Mouse (Mus musculus) kidney, embryonic 15.5 days (tissue): ENCODE measurements around the gene Spag6. TPM values are rescaled to one million over a fixed set of nuclear protein-coding genes. Genes with fewer than 3 reads are reported as not detected.

ENCODE experiments used
- ATAC-seq: fragments of 200-750 bp; cut with Nextera tagmentation; replicated peaks from 2 replicates; pipeline ENCODE4 v1.8.0; 2017; ENCODE audit warnings: moderate TSS enrichment; ENCODE audit not compliant: low FRiP score
- H3K27ac ChIP-seq: fragments of 300-500 bp; sonication (generic); 2 replicates; pipeline ENCODE4 v1.5.1; 2015; ENCODE audit warnings: mild to moderate bottlenecking, inconsistent platforms
- H3K27me3 ChIP-seq: fragments of 300-500 bp; sonication (generic); 2 replicates; pipeline ENCODE4 v1.6.1; 2015; ENCODE audit warnings: inconsistent platforms
- H3K36me3 ChIP-seq: fragments of 300-500 bp; sonication (generic); 2 replicates; pipeline ENCODE4 v1.6.1; 2015; ENCODE audit warnings: inconsistent platforms
- H3K4me1 ChIP-seq: fragments of 300-500 bp; sonication (generic); 2 replicates; pipeline ENCODE4 v1.6.1; 2015; ENCODE audit warnings: inconsistent platforms
- H3K4me2 ChIP-seq: fragments of 300-500 bp; sonication (generic); 2 replicates; pipeline ENCODE4 v1.6.1; 2015; ENCODE audit warnings: moderate library complexity, mild to moderate bottlenecking, inconsistent platforms
- H3K4me3 ChIP-seq: fragments of 300-500 bp; sonication (generic); replicated peaks from 2 replicates; pipeline ENCODE4 v1.5.1; 2015; ENCODE audit warnings: mild to moderate bottlenecking, inconsistent platforms
- H3K9ac ChIP-seq: fragments of 300-500 bp; sonication (generic); 2 replicates; pipeline ENCODE4 v1.6.1; 2015; ENCODE audit warnings: mild to moderate bottlenecking, inconsistent platforms
- H3K9me3 ChIP-seq: fragments of 300-500 bp; sonication (generic); replicated peaks from 2 replicates; pipeline ENCODE4 v1.6.1; 2016; ENCODE audit warnings: inconsistent platforms
- WGBS: fragments of 180-500 bp; shearing (Covaris S2); methylation state at CpG from one replicate; pipeline ENCODE4 v1.1.7; 2015; ENCODE audit warnings: mixed read lengths; 5-methylcytosine and 5-hydroxymethylcytosine counted together
- polyA plus RNA-seq: library from polyadenylated mRNA; unstranded; fragments of >200 nt; fragmentation: Nextera tagmentation; extraction: Ambion mirVana; gene quantifications from 2 replicates; pipeline ENCODE4 v1.2.1, GENCODE M21; 2015

The Spag6 gene
- polyA plus RNA-seq, 1 experiment from 2014 or later, result not detected

DNA sequence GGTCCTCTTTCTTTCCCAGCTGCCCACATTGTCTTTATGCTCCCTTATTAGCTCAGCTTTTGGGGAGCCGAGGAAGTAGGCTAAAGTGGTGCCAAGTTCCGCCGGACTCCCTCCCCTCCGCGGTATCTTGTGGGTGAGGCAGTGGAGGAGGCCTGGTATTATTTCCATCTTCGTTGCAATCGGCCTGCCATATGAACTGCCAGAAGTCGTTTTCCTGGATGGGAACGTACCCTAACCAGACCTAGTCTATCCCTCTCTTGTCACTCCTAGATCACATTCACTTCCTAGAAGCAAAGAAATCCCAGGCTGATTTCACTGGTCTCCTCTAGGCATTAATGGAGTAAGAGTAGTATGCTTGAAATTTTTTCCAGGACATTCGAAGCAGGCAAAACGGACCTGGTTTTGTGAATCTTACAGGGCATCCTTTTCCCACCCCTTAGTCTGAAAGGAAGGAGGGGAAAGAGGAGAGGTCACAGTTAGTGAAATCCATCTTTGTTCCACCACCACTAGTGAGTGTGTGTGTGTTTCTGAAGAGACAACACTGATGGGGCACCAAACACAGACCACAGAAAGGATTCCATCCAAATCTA lies 5.7 kb downstream of the Spag6 start:
- WGBS, result under 1% methylated on average over 11 of the region's 11 CpGs
- no peak for ATAC-seq
- H3K27me3 ChIP-seq, result peaks cover 81% of the 10 kb centered on the region

GRCm38 (mm10) chr2:18710356-18710755 lies 16.5 kb downstream of the Spag6 start:
- Histone ChIP-seq H3K4me2 (no peak overlapping the region), H3K9me3 (no peaks in the 10 kb centered on the region), H3K27me3 (peaks cover 10% of the 10 kb centered on the region), H3K4me1 (no peaks in the 10 kb centered on the region), H3K27ac (no peak overlapping the region), H3K36me3 (no peaks in the 10 kb centered on the region), H3K4me3 (no peak overlapping the region), H3K9ac (no peak overlapping the region)
- 68% methylated on average over 3 of the region's 3 CpGs for WGBS
- ATAC-seq, result no peak

More for the DNA sequence above, 5.7 kb downstream of the Spag6 start:
- no peaks in the 10 kb centered on the region for H3K36me3 ChIP-seq
- no peak overlapping the region for H3K4me3 ChIP-seq
- H3K9me3 ChIP-seq, result no peaks in the 10 kb centered on the region
- H3K9ac ChIP-seq, result no peak overlapping the region
- no peak overlapping the region for H3K27ac ChIP-seq
- peak overlapping the region; percentile 41; the same call in 1 of the 2 replicates for H3K4me2 ChIP-seq
- H3K4me1 ChIP-seq, result peaks cover 15% of the 10 kb centered on the region

- ATAC-seq, result no peak
- Histone ChIP-seq H3K36me3 (no peaks in the 10 kb centered on the region), H3K27me3 (0 out of 2 replicates have a peak, but pooled peaks cover 2% of the 10 kb centered on the region), H3K4me1 (no peaks in the 10 kb centered on the region), H3K9ac (no peak overlapping the region), H3K4me3 (no peak overlapping the region), H3K4me2 (no peak overlapping the region), H3K27ac (no peak overlapping the region), H3K9me3 (no peaks in the 10 kb centered on the region)
- 65% methylated on average over 2 of the region's 2 CpGs for WGBS
Observed at GRCm38 (mm10) chr2:18713071-18713470, 19.2 kb downstream of the Spag6 start.

- 81% methylated on average over 3 of the region's 3 CpGs for WGBS
- Histone ChIP-seq H3K4me3 (no peak overlapping the region), H3K4me2 (no peak overlapping the region), H3K9ac (no peak overlapping the region), H3K27ac (no peak overlapping the region), H3K9me3 (no peaks in the 10 kb centered on the region), H3K36me3 (no peaks in the 10 kb centered on the region), H3K27me3 (0 out of 2 replicates have a peak, but pooled peaks cover 2% of the 10 kb centered on the region), H3K4me1 (no peaks in the 10 kb centered on the region)
- no peak for ATAC-seq
Observed at GRCm38 (mm10) chr2:18714337-18714736, 20.5 kb downstream of the Spag6 start.

- no peak for ATAC-seq
- Histone ChIP-seq H3K27ac (no peak overlapping the region), H3K4me3 (no peak overlapping the region), H3K9me3 (no peaks in the 10 kb centered on the region), H3K4me1 (no peaks in the 10 kb centered on the region), H3K27me3 (no peaks in the 10 kb centered on the region), H3K9ac (no peak overlapping the region), H3K4me2 (no peak overlapping the region), H3K36me3 (no peaks in the 10 kb centered on the region)
- 82% methylated on average over 4 of the region's 4 CpGs for WGBS
Observed at GRCm38 (mm10) chr2:18718521-18718920, 24.7 kb downstream of the Spag6 start.

DNA sequence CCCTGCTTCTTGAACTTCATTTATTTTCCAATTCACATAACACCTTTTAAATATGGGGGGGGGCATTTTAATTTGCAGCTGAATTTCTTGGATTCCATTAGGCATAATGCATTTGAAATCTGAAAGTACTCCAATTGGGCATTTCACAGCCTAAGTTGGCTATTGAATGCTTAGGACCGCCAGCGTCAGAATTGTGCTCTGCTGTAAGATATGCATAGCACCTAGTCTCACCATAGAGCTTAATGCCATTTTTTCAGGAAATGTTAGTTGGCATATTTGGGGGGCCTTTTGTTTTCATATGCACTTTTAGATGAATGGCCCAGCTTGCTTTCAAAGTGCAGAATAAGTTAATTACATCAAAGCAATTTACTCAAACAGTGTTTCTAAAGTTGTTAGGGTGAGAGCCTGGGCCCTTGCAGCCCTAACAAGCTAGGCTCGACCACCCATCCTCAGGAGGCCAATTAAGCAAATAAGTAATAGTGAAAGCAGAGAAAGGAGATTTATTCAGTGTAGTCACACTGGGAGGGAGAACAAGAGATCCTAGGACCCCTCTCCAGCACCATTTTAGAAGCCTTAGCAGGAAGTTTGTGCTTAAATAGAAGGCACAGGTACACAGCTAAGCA lies 28.5 kb downstream of the Spag6 start:
- 67% methylated on average over 3 of the region's 3 CpGs for WGBS
- no peak for ATAC-seq

GRCm38 (mm10) chr2:18724462-18724861 lies 30.6 kb downstream of the Spag6 start:
- H3K27me3 ChIP-seq, result no peaks in the 10 kb centered on the region
- H3K9ac ChIP-seq, result no peak overlapping the region
- no peak overlapping the region for H3K4me3 ChIP-seq
- no peaks in the 10 kb centered on the region for H3K36me3 ChIP-seq
- H3K9me3 ChIP-seq, result no peaks in the 10 kb centered on the region
- ATAC-seq, result no peak
- H3K27ac ChIP-seq, result no peak overlapping the region
- no peaks in the 10 kb centered on the region for H3K4me1 ChIP-seq
- no peak overlapping the region for H3K4me2 ChIP-seq
- WGBS, result 81% methylated on average over 1 of the region's 1 CpGs

More for the DNA sequence above, 28.5 kb downstream of the Spag6 start:
- Histone ChIP-seq H3K27ac (no peak overlapping the region), H3K4me2 (no peak overlapping the region), H3K4me3 (no peak overlapping the region), H3K9ac (no peak overlapping the region), H3K9me3 (no peaks in the 10 kb centered on the region), H3K27me3 (no peaks in the 10 kb centered on the region), H3K36me3 (no peaks in the 10 kb centered on the region), H3K4me1 (no peaks in the 10 kb centered on the region)

GRCm38 (mm10) chr2:18725880-18726279 lies 32.0 kb downstream of the Spag6 start:
- WGBS, result 83% methylated on average over 4 of the region's 4 CpGs

DNA sequence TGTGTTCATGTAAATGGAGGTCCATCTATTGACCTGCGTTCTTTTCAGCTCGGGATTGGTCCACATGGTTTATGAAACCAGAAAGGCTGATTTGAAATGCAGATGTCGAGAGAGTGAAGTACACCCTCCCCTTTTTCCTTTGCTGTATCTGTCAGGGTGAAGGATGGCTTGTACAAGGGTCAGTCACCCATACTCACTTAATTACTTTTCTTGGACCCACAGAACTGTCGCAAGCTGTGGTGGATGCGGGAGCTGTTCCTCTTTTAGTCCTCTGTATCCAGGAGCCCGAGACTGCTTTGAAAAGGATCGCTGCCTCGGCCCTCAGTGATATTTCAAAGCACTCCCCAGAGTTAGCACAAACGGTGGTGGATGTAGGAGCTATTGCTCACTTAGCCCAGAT lies 37.9 kb downstream of the Spag6 start:
- no peak for ATAC-seq
- H3K27ac ChIP-seq, result no peak overlapping the region
- no peak overlapping the region for H3K4me3 ChIP-seq
- H3K4me2 ChIP-seq, result no peak overlapping the region
- no peak overlapping the region for H3K9ac ChIP-seq
- H3K4me1 ChIP-seq, result no peaks in the 10 kb centered on the region
- WGBS, result 18% methylated on average over 9 of the region's 9 CpGs
- no peaks in the 10 kb centered on the region for H3K9me3 ChIP-seq
- no peaks in the 10 kb centered on the region for H3K36me3 ChIP-seq
- H3K27me3 ChIP-seq, result no peaks in the 10 kb centered on the region

More at GRCm38 (mm10) chr2:18725880-18726279, 32.0 kb downstream of the Spag6 start:
- no peak overlapping the region for H3K27ac ChIP-seq
- H3K4me2 ChIP-seq, result no peak overlapping the region
- H3K9me3 ChIP-seq, result no peaks in the 10 kb centered on the region
- H3K4me1 ChIP-seq, result no peaks in the 10 kb centered on the region
- no peaks in the 10 kb centered on the region for H3K36me3 ChIP-seq
- H3K27me3 ChIP-seq, result no peaks in the 10 kb centered on the region
- H3K4me3 ChIP-seq, result no peak overlapping the region
- ATAC-seq, result no peak
- no peak overlapping the region for H3K9ac ChIP-seq

DNA sequence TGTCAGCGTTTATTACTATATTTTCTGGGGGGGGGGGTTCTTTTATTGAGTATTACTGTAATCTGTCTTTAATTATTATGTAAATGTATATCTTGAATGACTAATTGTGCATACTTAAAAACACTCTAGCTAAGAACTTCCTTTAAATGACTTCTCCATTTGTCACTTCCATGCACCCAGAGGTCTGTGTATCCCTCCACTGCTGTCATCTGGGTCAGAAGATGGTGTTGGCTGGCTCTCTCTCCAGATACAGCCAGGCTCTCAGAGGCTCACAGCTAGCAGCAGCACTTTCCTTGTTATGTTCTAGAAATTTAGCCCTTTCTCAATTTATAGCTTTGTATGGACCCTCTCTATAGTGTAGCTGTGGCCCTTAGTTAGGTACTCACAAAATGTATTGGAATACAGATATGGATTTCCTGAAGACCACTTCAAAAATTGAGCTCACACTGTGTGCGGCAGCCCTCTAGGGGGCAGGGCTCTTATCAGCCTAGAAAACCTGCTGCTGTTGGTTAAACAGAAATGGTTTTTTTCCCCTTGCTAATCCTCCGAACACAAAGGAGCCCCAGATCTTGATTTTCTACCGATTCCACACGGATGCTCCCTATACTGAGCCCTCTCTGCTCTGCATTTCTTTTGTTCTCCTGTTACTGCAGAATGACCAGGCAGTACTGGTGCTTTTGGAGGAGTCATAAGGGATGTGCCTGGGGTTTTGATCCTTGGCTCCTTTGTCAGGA lies 40.7 kb downstream of the Spag6 start:
- H3K27ac ChIP-seq, result no peak overlapping the region
- 59% methylated on average over 5 of the region's 5 CpGs for WGBS
- H3K4me3 ChIP-seq, result no peak overlapping the region
- H3K9ac ChIP-seq, result no peak overlapping the region
- no peaks in the 10 kb centered on the region for H3K27me3 ChIP-seq
- H3K4me2 ChIP-seq, result no peak overlapping the region
- H3K9me3 ChIP-seq, result no peaks in the 10 kb centered on the region
- no peak for ATAC-seq
- no peaks in the 10 kb centered on the region for H3K4me1 ChIP-seq
- no peaks in the 10 kb centered on the region for H3K36me3 ChIP-seq

DNA sequence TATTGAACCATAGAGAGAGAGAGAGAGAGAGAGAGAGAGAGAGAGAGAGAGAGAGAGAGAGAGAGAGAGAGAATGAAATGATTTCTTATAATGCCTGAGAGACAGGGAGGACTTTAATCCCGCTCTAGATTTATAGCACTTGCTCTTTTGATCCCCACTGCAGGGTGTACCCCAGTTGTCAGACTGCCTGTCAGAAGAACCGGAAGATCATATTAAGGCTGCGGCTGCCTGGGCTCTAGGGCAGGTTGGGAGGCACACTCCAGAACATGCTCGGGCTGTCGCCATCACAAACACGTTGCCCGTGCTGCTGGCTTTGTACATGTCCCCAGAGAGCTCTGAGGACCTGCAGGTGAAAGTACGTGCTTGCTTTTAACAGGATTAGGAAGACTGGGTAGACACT lies 43.2 kb downstream of the Spag6 start:
- Histone ChIP-seq H3K9ac (no peak overlapping the region), H3K4me3 (no peak overlapping the region), H3K9me3 (no peaks in the 10 kb centered on the region), H3K4me2 (no peak overlapping the region), H3K36me3 (no peaks in the 10 kb centered on the region), H3K27ac (no peak overlapping the region), H3K4me1 (no peaks in the 10 kb centered on the region), H3K27me3 (no peaks in the 10 kb centered on the region)
- no peak for ATAC-seq
- WGBS, result 60% methylated on average over 8 of the region's 8 CpGs

- ATAC-seq, result no peak
- no peak overlapping the region for H3K27ac ChIP-seq
- WGBS, result 40% methylated on average over 2 of the region's 2 CpGs
- H3K27me3 ChIP-seq, result no peaks in the 10 kb centered on the region
- H3K4me2 ChIP-seq, result no peak overlapping the region
- no peaks in the 10 kb centered on the region for H3K4me1 ChIP-seq
- H3K9ac ChIP-seq, result no peak overlapping the region
- no peaks in the 10 kb centered on the region for H3K36me3 ChIP-seq
- no peaks in the 10 kb centered on the region for H3K9me3 ChIP-seq
- H3K4me3 ChIP-seq, result no peak overlapping the region
Observed at GRCm38 (mm10) chr2:18739216-18739615, 45.4 kb downstream of the Spag6 start.
